Mouse (Mus musculus) liver, adult (tissue): Measurements from ENCODE around the gene Nubp2.

Experiments used
- GATA4 ChIP-seq: IDR thresholded peaks from 2 replicates; pipeline ENCODE4 v1.6.1; 2014; ENCODE audit warnings: mild to moderate bottlenecking, low read length; ENCODE audit not compliant: insufficient replicate concordance

The Nubp2 gene

GRCm38 (mm10) chr17:24856589-24856988 is 29.6 kb downstream of the Nubp2 start:
- TF ChIP-seq GATA4, result no peak

GRCm38 (mm10) chr17:24855838-24856464 is 30.2 kb downstream of the Nubp2 start:
- TF ChIP-seq GATA4, result no peak

GRCm38 (mm10) chr17:24851381-24852125 is 34.6 kb downstream of the Nubp2 start:
- TF ChIP-seq GATA4, result no peak

GRCm38 (mm10) chr17:24850773-24851127 is 35.4 kb downstream of the Nubp2 start:
- no peak for TF ChIP-seq GATA4

GRCm38 (mm10) chr17:24850065-24850772 is 35.9 kb downstream of the Nubp2 start, which contains the start of gene Fahd1:
Gene Fahd1, minus strand, starts transcription at chr17:24850364.
- peak; percentile 63; the same call in 1 of the 2 replicates for TF ChIP-seq GATA4

- TF ChIP-seq GATA4, result no peak
Observed at GRCm38 (mm10) chr17:24849733-24850064, 36.5 kb downstream of the Nubp2 start.

GRCm38 (mm10) chr17:24848600-24849031 is 37.5 kb downstream of the Nubp2 start:
- TF ChIP-seq GATA4, result no peak

GRCm38 (mm10) chr17:24847386-24847785 is 38.8 kb downstream of the Nubp2 start:
- peak; percentile 75; the same call in 1 of the 2 replicates for TF ChIP-seq GATA4

GRCm38 (mm10) chr17:24844525-24844924 is 41.6 kb downstream of the Nubp2 start:
- TF ChIP-seq GATA4, result no peak

- no peak for TF ChIP-seq GATA4
Observed at GRCm38 (mm10) chr17:24842631-24843030, 43.5 kb downstream of the Nubp2 start.

- TF ChIP-seq GATA4, result no peak
Observed at GRCm38 (mm10) chr17:24841133-24841532, 45.0 kb downstream of the Nubp2 start.

- no peak for TF ChIP-seq GATA4
Observed at GRCm38 (mm10) chr17:24840341-24840740, 45.8 kb downstream of the Nubp2 start.

GRCm38 (mm10) chr17:24839842-24840241 is 46.3 kb downstream of the Nubp2 start, which contains the start of gene Hagh:
Gene Hagh, plus strand, starts transcription at chr17:24840143.
- TF ChIP-seq GATA4, result no peak
